Mouse (Mus musculus) cerebellum, postnatal 14 days (tissue): Measurements from ENCODE around the gene Lpcat2b.
A peak's percentile ranks its signal among the peaks of the same experiment; 100 is the strongest.
"Not testable (repeated sequence)": the region's sequence is repeated elsewhere in the genome, so short reads cannot be mapped to it uniquely, and the experiment has no call there.

Experiments
- DNase-seq, 2 experiments: peaks; one replicate each; pipeline ENCODE4 v3.0.0; 2021; ENCODE audit warnings: mixed read lengths in 2 of 2

Lpcat2b gene

GRCm38 (mm10) chr5:107431249-107431648 is at the start of gene Lpcat2b:
TSS of gene Lpcat2b (plus strand) at chr5:107431549.
- DNase-seq, result no peak

GRCm38 (mm10) chr5:107386448-107386847 is 44.9 kb upstream of the Lpcat2b start:
- not testable (repeated sequence) for DNase-seq

DNA sequence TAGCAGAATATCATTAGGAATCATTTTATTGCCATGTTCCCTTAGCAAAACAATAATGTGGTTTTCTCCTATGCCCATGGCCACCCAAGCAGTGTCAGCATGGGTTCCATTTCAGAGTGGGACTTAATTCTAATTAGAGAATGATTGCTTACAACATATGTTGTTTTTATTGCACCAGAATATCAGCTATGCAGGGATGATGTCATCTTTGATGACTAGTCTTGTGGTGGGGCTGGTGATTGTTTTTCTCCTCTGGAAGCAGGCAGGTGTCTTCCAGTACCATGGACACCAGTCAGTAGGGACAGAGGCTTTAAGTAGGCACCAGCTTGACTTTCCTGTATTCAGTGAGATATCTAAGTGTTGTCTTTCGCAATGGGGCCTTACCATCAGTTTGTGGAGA is 43.6 kb upstream of the Lpcat2b start:
- no peak for DNase-seq

GRCm38 (mm10) chr5:107389373-107389772 is 42.0 kb upstream of the Lpcat2b start:
- no peak for DNase-seq

DNA sequence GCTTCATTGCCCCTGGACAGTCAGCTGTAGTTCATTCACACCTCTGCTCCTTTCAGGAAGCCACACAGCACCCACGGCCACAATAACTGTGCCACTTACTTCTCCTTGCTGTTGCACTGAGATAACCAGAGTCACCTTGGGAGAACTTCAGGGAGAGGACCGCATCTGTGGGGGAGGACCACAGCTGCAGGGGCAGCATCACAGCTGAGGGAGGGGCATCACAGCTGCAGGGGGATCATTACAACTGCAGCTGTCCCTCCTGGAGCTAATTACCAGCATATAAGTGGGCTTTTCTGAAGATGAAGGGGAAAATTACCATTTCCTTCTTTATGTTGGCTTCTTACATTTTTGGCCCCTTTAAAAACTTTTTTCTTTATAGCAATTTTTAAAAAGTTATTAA is 36.9 kb upstream of the Lpcat2b start:
- DNase-seq, result no peak

- no peak for DNase-seq
Measured at GRCm38 (mm10) chr5:107402436-107402835, 28.9 kb upstream of the Lpcat2b start, which contains the start of gene Ephx4. TSS of gene Ephx4 (plus strand) at chr5:107402736.

DNA sequence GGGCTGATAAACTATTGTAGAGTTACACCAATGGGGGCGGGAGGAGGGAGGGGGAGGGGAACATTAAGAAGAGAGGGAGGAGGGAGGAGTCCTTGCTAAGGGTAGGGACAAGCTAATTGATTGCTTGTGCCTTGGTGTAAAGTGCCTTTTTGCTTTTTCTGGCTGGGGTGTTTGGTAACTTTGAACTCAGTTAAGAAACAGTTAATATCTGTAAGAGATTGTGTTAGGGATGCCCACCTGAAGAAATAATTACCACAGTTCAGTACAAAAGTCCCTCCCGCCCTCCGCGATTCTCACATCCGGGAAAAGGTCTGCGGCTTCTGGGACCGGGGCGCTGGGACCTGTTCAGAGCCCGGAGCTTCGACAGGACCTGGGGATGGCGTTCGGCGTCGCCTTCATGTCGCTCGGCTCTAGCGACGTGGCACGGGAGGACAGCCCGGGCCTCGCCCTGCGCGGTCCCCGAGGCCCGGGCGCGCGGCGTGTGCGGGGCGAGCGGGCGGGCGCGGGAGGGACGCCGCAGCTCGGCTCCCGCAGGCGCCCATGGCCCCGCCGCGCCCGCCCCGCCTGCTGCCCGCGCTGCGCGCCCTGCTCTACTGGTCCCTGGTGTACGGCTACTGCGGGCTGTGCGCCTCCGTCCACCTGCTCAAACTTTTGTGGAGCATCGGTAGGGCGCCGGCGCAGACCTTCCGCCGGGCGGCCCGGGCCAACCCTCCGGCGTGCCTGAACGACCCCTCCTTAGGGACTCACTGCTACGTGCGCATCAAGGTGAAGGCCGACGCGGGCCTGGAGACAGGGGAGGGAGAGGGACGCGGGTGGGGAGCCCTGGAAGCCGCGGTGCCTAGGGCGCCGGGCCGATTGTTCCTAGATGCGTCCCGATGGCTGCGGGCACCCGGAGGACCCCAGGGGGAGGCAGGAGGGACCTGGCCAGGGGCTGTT is 28.1 kb upstream of the Lpcat2b start:
- peak in 1 of 2 experiments; percentile 61 for DNase-seq

GRCm38 (mm10) chr5:107403947-107404684 is 27.2 kb upstream of the Lpcat2b start:
- DNase-seq, result peak; percentile 58 to 68

GRCm38 (mm10) chr5:107405361-107405760 is 26.0 kb upstream of the Lpcat2b start:
- no peak for DNase-seq

GRCm38 (mm10) chr5:107410305-107410704 is 21.0 kb upstream of the Lpcat2b start:
- DNase-seq, result no peak

GRCm38 (mm10) chr5:107411326-107411725 is 20.0 kb upstream of the Lpcat2b start:
- peak; percentile 41 to 58 for DNase-seq

DNA sequence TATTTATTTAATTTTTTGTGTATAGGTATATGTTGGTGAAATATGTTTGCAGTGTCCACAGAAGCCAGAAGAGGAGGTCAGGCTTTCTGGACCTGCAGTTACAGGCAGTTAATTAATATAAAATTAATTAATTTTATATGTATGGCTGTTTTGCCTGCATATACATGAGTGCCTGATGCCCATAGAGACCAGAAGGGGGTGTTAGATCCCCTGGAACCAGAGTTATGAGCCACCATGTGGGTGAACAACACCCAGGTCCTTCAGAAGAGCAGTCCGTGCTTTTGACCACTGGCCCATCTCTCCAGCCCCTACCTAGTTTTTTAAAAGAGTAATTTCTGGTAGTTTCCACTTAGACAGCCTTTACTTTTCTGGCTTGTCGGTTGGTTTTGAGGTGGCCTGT is 19.1 kb upstream of the Lpcat2b start:
- DNase-seq, result no peak

GRCm38 (mm10) chr5:107415098-107415497 is 16.3 kb upstream of the Lpcat2b start:
- DNase-seq, result no peak

GRCm38 (mm10) chr5:107421676-107422075 is 9.7 kb upstream of the Lpcat2b start:
- DNase-seq, result no peak

DNA sequence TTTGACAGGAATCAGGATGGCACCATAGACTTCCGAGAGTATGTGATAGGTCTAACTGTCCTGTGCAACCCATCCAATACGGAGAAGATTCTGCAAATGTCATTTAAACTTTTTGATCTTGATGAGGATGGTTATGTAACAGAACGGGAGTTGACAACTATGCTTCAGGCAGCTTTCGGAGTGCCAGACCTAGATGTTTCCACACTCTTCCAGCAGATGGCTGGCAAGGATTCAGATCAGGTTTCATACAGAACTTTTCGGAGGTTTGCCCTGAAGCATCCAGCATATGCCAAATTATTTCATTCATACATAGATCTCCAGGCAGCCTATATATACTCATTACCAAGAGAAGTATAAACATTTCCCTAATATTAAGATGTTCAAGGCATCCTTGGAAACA is 2.7 kb downstream of the Lpcat2b start:
- no peak for DNase-seq

DNA sequence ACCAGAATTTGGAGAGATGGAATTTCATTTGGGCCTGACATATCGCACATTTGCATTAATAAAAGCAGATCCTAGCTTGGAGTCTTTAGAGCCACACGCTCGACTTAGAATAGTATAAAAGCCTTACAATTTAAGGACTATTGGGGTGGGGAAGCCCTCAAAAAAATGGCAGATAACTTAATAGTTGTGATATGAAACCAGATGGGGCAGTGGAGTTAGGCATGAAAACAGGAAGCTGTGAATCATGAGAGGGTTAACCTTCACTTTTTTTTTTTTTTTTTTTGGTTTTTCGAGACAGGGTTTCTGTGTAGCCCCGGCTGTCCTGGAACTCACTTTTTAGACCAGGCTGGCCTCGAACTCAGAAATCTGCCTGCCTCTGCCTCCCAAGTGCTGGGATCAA is 4.8 kb downstream of the Lpcat2b start:
- DNase-seq, result no peak

DNA sequence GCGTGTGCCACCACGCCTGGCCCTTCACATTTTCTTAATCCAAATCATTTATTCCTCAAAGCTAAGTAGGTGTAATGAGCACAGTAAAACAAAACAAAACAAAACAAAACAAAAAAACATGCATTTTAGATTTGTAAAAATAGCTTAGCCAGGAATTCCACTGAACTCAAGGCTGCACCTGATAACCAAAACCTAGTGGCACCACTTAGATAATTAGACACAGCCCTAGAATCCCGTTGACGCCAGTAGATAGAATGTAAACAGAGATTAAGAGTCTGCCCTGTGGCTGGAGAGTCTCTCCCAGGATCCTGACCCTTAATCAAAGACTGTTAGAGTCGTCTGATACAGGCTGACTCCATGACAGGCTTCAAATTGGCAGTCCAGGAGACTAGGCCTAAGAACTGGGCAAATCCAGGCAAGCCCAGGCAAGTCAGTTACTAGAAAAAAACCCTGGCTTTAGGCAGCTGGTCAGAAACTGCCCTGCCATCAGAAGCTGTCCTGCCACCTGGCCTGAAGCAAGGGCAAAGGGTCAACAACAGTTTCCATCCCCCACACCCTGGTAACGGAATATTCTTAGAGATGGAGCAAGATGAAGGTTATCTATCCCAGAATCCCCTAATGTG is 5.3 kb downstream of the Lpcat2b start:
- DNase-seq, result peak in 1 of 2 experiments; percentile 11

GRCm38 (mm10) chr5:107437464-107438281 is 6.3 kb downstream of the Lpcat2b start, which contains the start of gene Btbd8:
TSS of gene Btbd8 (plus strand) at chr5:107437997.
- peak; percentile 97 to 98 for DNase-seq

DNA sequence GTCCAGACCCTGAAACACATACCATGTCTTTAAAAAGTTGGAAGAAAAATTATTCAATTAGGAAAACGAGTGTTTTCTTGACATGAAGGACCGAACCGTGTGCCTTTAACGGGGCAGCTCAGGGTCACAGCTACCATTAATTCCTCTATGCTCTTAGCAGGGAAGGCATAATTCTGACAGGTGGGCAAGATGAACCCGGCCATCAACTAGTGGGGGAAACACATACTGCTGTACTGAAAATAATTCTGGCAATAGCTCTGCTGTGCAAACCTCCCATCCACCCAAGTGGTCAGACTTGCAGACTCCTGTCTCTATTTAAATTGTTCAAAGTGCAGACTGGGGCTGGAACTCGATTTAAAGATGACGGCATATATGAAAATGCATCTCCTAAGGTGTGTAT is 7.0 kb downstream of the Lpcat2b start:
- peak in 1 of 2 experiments; percentile 10 for DNase-seq

DNA sequence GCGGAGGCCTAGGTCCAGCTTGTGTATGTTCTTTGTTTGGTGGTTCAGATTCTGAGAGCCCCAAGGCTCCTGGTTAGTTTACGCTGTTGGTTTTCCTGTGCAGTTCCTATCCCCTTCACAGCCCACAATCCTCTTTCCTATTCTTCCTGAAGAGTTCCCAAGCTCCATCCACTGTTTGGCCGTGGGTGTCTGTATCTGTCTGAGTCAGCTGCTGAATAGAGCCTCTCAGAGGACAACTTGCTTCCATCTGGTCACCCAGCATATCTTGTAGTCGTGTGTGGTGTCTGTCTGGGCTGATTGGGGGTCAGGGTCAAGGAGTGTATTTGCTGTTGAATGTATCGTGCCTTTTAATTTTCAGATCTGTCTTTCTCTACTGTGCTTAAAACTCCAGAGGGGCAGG is 10.5 kb downstream of the Lpcat2b start:
- DNase-seq, result no peak

- no peak for DNase-seq
Measured at GRCm38 (mm10) chr5:107444251-107444650, 12.9 kb downstream of the Lpcat2b start.

DNA sequence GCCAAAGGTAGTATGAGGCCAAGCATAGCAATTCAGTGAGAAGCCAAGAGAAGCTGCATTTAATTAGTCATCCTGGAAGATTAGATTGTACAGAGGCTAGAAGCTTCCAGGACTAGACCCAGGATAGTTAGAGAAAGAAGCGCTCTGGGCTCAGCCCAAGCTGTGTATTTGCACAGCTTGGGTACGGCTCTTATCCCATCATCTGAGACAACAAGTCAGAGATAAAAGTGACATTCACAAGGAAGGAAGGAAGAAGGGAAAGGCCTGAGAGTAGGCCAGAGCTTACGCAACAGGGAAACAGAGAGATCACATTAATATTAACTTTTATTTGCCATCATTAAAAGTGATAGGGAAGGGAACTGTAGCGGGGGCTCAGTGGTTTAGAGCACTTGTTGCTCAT is 16.6 kb downstream of the Lpcat2b start:
- DNase-seq, result no peak
